Comparison of ENCODE assay signal across 16 mouse cellular contexts in the genomic region with DNA sequence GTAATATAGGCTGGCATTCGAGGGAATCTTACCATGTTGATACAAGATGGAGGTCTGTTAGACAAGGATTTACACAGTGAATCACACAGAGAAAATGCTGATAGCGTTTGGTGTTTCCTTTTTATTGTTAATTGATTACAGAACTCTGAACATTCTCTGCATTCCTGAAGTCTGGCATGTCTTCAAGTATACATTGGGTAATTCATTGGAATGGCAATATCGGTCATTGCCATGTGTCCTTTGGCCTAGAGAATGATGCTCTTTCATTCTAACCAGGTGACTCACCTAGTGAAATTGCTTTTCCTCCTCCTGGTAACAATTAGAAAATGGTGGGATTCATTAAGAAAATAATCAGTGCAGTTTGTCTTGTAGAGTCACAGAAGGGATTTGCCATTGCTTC.
"Had no signal": no experiment of that assay in that cellular context is flagged by ENCODE, and none has a peak within 500 bp of the region (broad histone marks: within the 10 kb centered on the region; RNA-seq: fewer than 3 reads in every experiment).

No protein-coding gene starts in this region.

- H3K27ac ChIP-seq: lung, embryonic 15.5 days; macrophage; midbrain, embryonic 13.5 days; midbrain, embryonic 15.5 days; neural tube, embryonic 12.5 days; stomach, embryonic 15.5 days; stomach, postnatal 0 days had no signal

- H3K27me3 ChIP-seq: lung, embryonic 15.5 days; megakaryocyte, embryonic 14.5 days; midbrain, embryonic 13.5 days; midbrain, embryonic 15.5 days; neural tube, embryonic 12.5 days; stomach, embryonic 15.5 days had no signal

- H3K4me2 ChIP-seq: lung, embryonic 15.5 days; midbrain, embryonic 11.5 days; midbrain, embryonic 13.5 days; midbrain, embryonic 15.5 days; neural tube, embryonic 12.5 days; stomach, embryonic 15.5 days had no signal

- ATAC-seq: lung, postnatal 0 days; midbrain, embryonic 13.5 days; midbrain, embryonic 15.5 days had no signal

- H3K9ac ChIP-seq: lung, embryonic 15.5 days; midbrain, embryonic 13.5 days; midbrain, embryonic 15.5 days; neural tube, embryonic 12.5 days; stomach, embryonic 15.5 days had no signal

- DNase-seq: lung, adult 2 months; lung, postnatal 14 days; lung, postnatal 36 days; right cerebral cortex, postnatal 14 days; thymus, postnatal 14 days; thymus, postnatal 36 days had no signal

- H3K9me3 ChIP-seq: lung, embryonic 15.5 days; megakaryocyte, embryonic 14.5 days; midbrain, embryonic 13.5 days; midbrain, embryonic 15.5 days; neural tube, embryonic 12.5 days; stomach, embryonic 15.5 days had no signal

- H3K36me3 ChIP-seq: lung, embryonic 15.5 days; midbrain, embryonic 13.5 days; midbrain, embryonic 15.5 days; neural tube, embryonic 12.5 days; stomach, embryonic 15.5 days had no signal

- H3K4me1 ChIP-seq: lung, embryonic 15.5 days; megakaryocyte, embryonic 14.5 days; midbrain, embryonic 13.5 days; midbrain, embryonic 15.5 days; neural tube, embryonic 12.5 days; stomach, embryonic 15.5 days had no signal

- H3K4me3 ChIP-seq: lung, embryonic 15.5 days; megakaryocyte, embryonic 14.5 days; midbrain, embryonic 13.5 days; midbrain, embryonic 15.5 days; neural tube, embryonic 12.5 days; stomach, embryonic 15.5 days had no signal
